Mouse (Mus musculus): ENCODE results near the gene Tcte1.

Tcte1 gene

DNA sequence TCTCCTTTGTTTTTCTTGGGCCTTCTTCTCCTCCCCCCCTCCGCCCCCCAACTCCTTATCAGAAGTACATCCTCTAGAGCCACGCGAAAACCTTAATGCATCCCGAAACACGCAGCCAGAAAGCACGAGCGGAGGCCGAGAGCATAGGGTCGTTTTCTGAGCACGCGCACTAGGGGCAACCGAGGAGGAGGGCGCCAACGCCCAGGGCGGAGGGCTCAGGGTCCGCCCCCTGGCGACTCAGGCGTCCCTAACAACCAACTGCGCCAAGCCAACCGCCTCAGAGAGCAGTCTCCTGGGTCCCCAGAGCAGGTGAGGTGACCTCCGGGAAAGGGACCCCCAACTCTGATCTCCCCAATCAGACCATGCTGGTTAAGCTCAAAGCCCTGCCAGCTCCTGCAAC, at the start of gene Tcte1:
Tcte1 (plus strand) TSS at position 172 of the 400 bp plus-strand sequence.
- no peak for DNase-seq

- DNase-seq = no peak
Measured at GRCm38 (mm10) chr17:45473667-45474066, 49.6 kb upstream of the Tcte1 start.

DNA sequence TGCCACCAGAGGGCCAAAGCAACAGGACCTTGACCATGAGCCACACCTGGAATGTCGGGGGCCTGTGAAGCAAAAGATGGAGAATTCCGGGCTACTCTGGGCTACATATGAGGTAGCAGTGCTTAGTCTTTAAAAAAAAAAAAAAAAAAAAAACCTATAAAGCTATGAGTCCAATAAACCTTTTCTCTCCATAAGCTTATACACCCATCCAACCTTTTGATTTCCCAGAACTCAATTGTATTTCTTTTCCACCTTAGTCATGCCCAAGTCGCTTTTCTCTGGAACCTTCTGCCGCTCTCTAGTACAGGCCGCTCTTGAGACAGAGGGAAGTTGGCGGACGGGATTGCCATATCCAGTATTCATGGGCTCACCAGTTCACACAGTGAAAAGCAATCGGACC, 49.1 kb upstream of the Tcte1 start:
- no peak for DNase-seq

DNA sequence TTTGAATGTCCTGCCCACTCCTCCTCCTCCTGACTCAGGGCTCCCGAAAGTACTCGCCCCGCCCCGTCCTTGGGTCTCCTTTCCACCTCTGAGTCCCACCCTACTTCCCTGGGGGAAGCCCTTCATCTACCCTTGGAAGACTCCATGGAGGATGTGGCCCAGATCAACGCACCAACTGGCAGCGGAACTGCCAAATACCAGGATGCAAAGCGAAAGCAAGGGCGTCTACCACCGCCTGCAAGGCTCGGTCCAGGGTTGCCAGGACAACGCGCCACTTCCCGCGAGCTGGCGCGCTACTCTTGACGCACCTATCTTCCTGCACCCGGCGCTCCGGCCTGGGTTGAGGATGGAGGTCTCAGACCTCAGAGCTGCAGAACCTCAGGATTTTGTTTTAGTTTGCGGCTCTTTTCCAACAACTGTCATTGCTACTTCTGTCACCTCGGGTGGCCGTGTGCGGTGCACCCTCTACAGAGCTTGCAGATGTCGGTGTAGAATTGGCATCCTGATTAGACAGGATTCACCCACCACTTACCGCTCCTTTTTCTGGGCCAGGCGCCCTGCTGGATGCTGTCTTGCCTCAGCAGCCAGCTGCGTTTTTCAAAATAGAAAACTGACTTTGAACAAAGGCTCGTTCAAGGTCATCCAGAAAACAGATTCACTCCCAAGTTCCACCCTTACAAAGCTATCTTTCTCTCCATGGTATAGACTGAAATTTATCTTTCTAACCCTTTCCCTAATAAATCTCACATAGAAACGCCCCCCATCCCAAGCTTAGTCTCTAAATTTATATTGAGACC, 48.4 kb upstream of the Tcte1 start, which contains the start of gene Spats1:
Spats1 (minus strand) TSS at position 747 of the 797 bp plus-strand sequence.
- peak; percentile 95 for DNase-seq

DNA sequence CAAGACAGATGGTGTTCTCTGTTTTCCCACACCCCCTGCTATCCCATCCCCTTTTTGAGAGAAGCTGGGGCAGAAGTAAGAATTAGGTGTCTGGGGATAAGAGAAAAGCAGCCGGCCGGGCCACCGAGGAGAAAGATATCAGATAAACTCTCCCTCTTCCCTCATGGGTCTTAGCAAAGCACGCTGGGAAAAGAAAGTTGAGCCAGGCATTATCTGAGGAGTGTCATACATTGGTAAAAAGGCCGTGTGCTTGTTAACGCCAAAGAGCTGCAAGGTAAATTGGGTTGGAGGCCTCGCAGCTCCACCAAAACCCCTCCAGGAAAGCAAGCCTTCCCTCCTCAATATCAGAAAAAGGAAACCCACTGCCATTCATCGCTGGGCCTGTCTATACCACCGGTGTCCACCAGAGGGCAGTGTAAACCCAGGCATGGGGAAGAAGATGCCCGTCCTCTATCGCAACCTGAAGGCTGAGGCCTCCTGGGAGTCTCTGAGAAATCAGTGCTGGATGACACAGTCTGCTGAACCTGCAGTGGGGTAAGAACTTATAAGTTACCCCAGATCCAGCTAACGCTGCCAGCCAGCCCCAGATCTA, 44.9 kb upstream of the Tcte1 start:
- DNase-seq = peak; percentile 96

DNA sequence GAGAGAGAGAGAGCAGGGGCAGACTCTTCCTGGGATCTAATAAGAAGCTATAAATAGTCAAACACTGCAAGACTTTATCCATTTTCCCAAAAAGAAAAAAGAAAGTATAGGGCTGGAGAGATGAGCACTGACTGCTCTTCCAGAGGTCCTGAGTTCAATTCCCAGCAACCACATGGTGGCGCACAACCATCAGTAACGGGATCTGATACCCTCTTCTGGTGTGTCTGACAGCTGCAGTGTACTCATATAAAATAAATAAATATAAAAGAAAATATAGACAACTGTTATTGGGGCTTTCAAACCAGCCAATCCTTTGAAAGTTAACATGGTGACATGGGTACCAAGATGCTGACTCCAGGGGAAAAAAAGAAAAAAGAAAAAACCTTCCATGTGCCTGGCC, 42.8 kb upstream of the Tcte1 start:
- DNase-seq = no peak

- no peak for DNase-seq
Measured at GRCm38 (mm10) chr17:45485581-45485980, 37.7 kb upstream of the Tcte1 start.

- DNase-seq = no peak
Measured at GRCm38 (mm10) chr17:45487216-45487615, 36.0 kb upstream of the Tcte1 start.

- DNase-seq = no peak
Measured at GRCm38 (mm10) chr17:45488321-45489254, 34.6 kb upstream of the Tcte1 start.

DNA sequence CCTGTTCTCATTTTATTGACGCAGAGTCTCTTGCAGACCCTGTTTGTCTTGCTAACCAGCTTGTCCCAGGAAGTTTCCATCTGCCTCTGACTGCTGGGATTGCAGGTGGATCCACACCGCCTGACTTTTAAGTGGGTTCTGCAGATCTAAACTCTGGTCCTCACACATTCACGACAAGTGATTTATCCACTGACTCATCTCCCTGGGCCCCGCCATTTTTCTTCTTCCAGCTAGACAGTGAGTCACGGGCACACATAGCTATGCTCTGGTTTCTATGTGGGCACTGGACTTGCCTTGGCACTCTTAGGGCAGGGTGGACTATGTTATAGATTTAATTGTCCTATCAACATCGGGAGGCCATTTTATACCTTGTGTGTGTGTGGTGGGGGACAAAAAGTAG, 33.5 kb upstream of the Tcte1 start:
- DNase-seq = no peak

DNA sequence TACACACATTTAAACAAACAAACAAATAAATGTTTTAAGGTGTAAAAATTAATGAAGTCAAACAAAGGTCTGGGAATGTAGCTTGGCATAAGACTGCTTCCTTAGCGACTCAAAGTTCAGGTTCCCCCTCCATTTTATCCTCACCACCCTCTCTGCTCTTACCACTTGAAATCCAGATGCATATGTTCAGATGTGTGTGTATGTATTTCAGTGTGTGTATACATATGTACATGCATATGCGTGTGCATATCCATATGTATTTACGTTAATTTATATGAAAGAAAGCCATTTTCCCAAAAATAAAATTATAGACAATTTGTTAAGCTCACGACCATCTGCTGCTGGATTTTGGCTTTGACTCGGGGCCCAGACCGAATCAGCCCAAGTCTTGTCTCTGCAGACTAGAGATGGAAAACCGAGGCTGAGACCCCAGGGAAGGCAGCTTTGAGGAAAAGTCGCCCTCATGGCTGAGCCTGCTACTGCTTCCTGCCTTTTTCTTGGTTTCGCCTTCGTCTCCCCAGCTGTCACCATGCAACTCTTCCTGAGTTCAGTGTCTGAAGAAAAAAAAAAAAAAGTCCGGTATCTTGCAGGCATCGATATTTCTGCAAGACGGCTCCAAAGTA, 32.6 kb upstream of the Tcte1 start:
- DNase-seq = no peak

- DNase-seq = no peak
Measured at GRCm38 (mm10) chr17:45495398-45495797, 27.8 kb upstream of the Tcte1 start.

- peak; percentile 86 for DNase-seq
Measured at GRCm38 (mm10) chr17:45498397-45498796, 24.8 kb upstream of the Tcte1 start.

DNA sequence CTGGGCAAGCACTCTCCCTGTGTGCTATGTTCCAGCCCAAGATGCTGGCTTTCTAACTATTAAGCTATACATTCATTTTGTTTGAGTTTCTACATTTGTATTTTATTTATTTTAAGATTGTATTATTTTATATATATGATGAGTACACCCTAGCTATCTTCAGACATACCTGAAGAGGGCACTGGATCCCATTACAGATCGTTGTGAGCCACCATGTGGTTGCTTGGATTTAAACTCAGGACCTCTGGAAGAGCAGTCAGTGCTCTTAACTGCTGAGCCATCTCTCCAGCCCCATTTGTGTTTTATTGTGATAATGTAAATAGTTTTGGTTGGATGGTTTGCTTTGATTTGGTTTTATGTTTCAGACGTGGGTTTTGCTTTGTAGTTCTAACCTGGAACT, 23.7 kb upstream of the Tcte1 start:
- DNase-seq = no peak

- DNase-seq = no peak
Measured at GRCm38 (mm10) chr17:45500981-45501380, 22.3 kb upstream of the Tcte1 start.

GRCm38 (mm10) chr17:45502324-45502723, 20.9 kb upstream of the Tcte1 start:
- no peak for DNase-seq

DNA sequence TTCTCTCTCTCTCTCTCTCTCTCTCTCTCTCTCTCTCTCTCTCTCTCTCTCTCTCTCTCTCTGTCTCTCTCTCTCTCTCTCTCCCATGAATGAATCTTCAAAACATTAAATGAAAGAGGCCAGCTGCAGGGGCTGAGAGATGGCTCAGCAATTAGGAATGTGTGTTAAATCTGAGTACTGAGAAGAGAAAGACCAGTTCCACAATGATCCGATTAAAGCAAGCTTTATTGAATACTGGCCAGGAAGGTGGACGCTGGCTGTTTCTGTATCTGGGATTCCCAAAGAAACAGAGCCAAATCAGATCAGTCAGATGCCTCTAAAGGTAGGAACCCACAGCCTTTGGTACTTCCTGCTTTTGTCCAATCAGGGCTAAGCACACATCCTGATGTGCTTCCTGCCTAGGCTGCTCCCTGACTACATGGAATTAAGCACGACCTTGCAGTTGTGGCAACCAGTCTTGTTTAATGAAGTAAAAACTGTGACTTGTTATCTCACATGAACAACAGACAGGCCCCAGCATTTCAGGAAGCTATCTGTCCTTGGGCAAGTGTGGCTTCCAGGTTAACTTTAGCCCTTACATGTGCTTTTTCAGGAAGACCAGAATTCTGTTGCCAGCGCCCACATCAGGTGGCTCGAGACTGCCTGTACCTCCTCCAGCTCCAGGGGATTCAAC, 19.8 kb upstream of the Tcte1 start:
- no peak for DNase-seq

GRCm38 (mm10) chr17:45505941-45506465, 17.2 kb upstream of the Tcte1 start:
- peak; percentile 90 for DNase-seq

- DNase-seq = peak; percentile 99
Measured at GRCm38 (mm10) chr17:45506700-45507189, 16.5 kb upstream of the Tcte1 start, which contains the start of gene Aars2. Gene Aars2, plus strand, starts transcription at chr17:45506841.

DNA sequence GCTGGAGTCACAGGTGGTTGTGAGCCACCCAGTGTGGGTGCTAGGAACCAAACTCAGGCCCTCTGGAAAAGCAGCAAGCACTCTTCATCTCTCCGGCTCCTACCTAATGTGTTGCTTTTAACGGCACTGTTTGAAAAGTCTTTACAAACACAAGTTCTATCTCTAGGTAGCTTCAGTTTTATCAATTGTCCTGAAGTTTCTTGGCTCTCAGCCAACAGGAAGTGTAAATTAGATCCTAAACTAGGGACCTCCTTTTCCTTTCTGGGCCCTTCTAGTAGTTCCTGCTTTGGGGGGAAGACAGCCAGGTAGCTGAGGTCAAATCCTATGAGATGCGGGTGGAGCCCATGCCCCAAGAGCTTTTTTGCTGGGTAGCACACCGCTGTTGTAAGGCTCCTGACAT, 12.4 kb upstream of the Tcte1 start:
- DNase-seq = no peak

- DNase-seq = no peak
Measured at GRCm38 (mm10) chr17:45511757-45512156, 11.5 kb upstream of the Tcte1 start.

All from heart, adult 11 months (tissue).